Mouse (Mus musculus) ovary, postnatal 36 days (tissue): ENCODE results near the gene Gm21173.
"Not testable (repeated sequence)": the region's sequence is repeated elsewhere in the genome, so short reads cannot be mapped to it uniquely, and the experiment has no call there.

Experiments used
- DNase-seq: peaks from one replicate; pipeline ENCODE4 v3.0.0; 2022; ENCODE audit warnings: low spot score, mixed read lengths

Gm21173 gene

DNA sequence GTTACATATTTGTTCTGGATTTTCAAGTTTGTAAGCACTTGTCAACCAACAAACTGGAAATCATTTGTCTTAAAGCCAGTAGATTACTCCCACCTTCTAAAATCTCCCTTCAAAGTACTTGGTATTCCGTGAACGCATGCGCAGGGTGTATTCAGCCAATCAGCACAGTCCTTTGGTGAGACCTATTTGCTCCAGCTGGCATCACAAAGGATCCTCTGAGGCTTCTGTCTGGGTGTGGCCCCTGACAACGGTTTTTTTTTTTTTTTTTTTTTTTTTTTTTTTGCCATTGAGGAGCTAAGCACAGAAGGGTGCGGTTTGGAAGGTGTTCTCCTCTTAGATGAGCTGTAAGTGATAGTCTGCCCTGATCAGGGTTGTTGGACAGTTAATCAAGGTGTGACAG, at the start of gene Gm21173:
Gene Gm21173 (plus strand): TSS at position 301 of the 400 bp plus-strand sequence.
- not testable (repeated sequence) for DNase-seq
